Mouse (Mus musculus): ENCODE measurements around the gene Macrod1. TPM values are rescaled to one million over a fixed set of nuclear protein-coding genes. Genes with fewer than 3 reads are reported as not detected.
A peak's percentile ranks its signal among the peaks of the same experiment; 100 is the strongest.
"Not testable (repeated sequence)": the region's sequence is repeated elsewhere in the genome, so short reads cannot be mapped to it uniquely, and the experiment has no call there.

Gene Macrod1
- polyA plus RNA-seq, 1 experiment from 2014 or later: 8.3 TPM

DNA sequence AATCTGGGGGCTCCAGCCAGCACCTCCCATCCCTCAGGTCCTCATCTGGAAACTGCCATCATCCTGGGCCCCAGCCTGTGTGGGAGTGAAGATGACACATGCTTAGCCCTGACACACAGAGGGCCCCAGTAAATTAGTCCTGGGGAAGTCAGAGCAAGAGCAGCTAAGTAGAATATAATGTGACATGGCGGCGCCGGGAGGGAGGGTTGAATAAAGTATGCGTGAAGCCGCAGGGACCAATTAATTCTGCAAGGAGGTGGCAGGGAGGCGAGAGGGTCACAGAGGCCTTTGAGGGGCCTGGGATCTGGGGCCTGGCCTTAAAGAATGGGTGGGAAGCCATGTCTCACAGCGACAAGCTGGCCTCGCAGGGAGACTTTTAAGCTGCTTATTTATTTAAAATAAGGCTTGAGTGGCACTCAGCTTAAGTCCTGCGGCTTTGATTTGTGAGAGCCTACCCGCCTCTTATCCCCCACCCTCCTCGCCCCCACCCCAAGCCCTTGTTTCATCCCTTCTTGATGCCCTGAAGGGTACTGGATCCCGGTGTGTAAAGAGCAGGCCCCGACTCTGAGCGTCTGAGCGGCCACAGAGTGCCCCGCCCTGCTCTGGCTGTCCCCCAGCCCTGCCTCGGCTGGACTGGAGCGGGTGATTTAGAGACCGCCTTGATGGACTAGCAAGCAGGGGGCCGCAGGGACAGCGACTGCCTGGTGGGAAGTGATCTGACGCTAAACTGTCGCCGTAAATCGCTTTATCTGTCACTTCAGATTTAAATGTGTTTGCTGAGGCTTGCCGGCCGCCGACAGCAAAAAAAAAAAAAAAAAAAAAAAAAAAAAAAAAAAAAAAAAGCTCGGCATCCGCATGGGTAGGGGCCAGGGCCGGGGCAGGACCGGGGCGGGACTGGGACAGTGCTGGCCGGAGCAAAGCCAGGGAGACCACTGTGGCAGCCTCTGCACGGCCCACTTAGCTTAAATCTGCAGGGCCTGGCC, 13.5 kb downstream of the Macrod1 start:
- no peaks in the 10 kb centered on the region for H3K36me3 ChIP-seq (ENCODE audit: control insufficient read depth, insufficient read depth, low read length)
- H3K27me3 ChIP-seq (ENCODE audit: control insufficient read depth, insufficient read depth, low read length): no peaks in the 10 kb centered on the region
- no peak overlapping the region for H3K27ac ChIP-seq (ENCODE audit: low read length)
- ATAC-seq (ENCODE audit: insufficient number of reproducible peaks, insufficient read depth, low FRiP score, low read depth): 0 out of 2 replicates have a peak, but pooled peaks have one; percentile 35
- H3K4me3 ChIP-seq (ENCODE audit: low read depth, low read length): no peak overlapping the region
- H3K4me2 ChIP-seq (replicated peaks; ENCODE audit: low read depth, low read length): peak overlapping the region; percentile 37
- no peaks in the 10 kb centered on the region for H3K9me3 ChIP-seq (ENCODE audit: control insufficient read depth, low read depth, low read length)
- no peak overlapping the region for H3K9ac ChIP-seq (replicated peaks; ENCODE audit: low read depth, low read length)
- 9% methylated on average over 33 of the region's 35 CpGs for WGBS
- peaks cover 42% of the 10 kb centered on the region for H3K4me1 ChIP-seq (ENCODE audit: control insufficient read depth, insufficient read depth, low read length)

DNA sequence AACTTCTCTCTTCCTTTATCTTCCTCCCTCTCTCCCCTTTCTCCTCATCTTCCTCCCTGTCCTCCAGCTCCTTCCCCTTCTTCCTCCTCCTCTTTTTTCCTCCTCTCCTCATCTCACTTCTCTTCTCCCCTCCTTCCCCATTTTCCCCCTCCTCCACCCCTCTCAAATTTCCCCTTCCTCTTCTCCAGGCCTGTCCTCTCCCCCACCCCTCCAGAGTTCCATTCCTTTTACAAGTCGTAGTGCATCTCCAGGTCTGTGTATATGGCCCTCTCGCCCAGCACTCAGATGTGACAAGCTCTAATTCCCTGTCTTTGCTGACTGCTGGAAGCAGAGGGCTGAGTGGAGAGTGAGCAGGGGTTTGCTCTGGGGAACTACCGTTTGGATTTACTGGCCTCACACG, 14.2 kb downstream of the Macrod1 start:
- Histone ChIP-seq H3K4me2 (replicated peaks; ENCODE audit: low read depth, low read length) (peak overlapping the region; percentile 37; the same call in 1 of the 2 replicates), H3K27me3 (ENCODE audit: control insufficient read depth, insufficient read depth, low read length) (no peaks in the 10 kb centered on the region), H3K36me3 (ENCODE audit: control insufficient read depth, insufficient read depth, low read length) (no peaks in the 10 kb centered on the region), H3K4me3 (ENCODE audit: low read depth, low read length) (no peak overlapping the region), H3K9me3 (ENCODE audit: control insufficient read depth, low read depth, low read length) (no peaks in the 10 kb centered on the region), H3K9ac (replicated peaks; ENCODE audit: low read depth, low read length) (no peak overlapping the region), H3K4me1 (ENCODE audit: control insufficient read depth, insufficient read depth, low read length) (peaks cover 42% of the 10 kb centered on the region), H3K27ac (ENCODE audit: low read length) (peak overlapping the region; percentile 52; the same call in 1 of the 2 replicates)
- ATAC-seq (ENCODE audit: insufficient number of reproducible peaks, insufficient read depth, low FRiP score, low read depth): no peak
- 15% methylated on average over 4 of the region's 4 CpGs for WGBS

DNA sequence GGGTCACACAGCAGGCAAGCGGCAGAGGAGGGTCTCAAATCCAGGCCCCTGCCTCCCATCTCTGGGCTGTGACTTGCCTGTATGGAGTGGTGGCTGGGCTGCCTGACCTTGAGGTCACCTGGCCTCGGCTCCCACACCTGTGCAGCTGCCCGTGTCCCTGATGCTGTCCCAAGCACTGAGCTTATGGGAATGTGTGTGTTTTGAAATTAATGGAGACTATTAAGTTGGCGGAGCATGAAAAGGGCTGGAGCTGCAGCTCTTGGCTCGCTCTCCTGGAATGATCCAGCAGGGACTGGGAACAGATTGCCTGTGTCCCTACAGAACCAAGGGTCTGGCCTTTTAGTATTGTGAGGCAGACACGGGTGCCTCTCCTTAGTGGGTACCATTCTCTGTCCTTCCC, 15.6 kb downstream of the Macrod1 start:
- Histone ChIP-seq H3K4me2 (replicated peaks; ENCODE audit: low read depth, low read length) (no peak overlapping the region), H3K36me3 (ENCODE audit: control insufficient read depth, insufficient read depth, low read length) (no peaks in the 10 kb centered on the region), H3K4me3 (ENCODE audit: low read depth, low read length) (no peak overlapping the region), H3K9ac (replicated peaks; ENCODE audit: low read depth, low read length) (no peak overlapping the region), H3K27ac (ENCODE audit: low read length) (no peak overlapping the region), H3K27me3 (ENCODE audit: control insufficient read depth, insufficient read depth, low read length) (no peaks in the 10 kb centered on the region), H3K4me1 (ENCODE audit: control insufficient read depth, insufficient read depth, low read length) (peaks cover 30% of the 10 kb centered on the region), H3K9me3 (ENCODE audit: control insufficient read depth, low read depth, low read length) (no peaks in the 10 kb centered on the region)
- no peak for ATAC-seq (ENCODE audit: insufficient number of reproducible peaks, insufficient read depth, low FRiP score, low read depth)
- WGBS: 64% methylated on average over 6 of the region's 6 CpGs

DNA sequence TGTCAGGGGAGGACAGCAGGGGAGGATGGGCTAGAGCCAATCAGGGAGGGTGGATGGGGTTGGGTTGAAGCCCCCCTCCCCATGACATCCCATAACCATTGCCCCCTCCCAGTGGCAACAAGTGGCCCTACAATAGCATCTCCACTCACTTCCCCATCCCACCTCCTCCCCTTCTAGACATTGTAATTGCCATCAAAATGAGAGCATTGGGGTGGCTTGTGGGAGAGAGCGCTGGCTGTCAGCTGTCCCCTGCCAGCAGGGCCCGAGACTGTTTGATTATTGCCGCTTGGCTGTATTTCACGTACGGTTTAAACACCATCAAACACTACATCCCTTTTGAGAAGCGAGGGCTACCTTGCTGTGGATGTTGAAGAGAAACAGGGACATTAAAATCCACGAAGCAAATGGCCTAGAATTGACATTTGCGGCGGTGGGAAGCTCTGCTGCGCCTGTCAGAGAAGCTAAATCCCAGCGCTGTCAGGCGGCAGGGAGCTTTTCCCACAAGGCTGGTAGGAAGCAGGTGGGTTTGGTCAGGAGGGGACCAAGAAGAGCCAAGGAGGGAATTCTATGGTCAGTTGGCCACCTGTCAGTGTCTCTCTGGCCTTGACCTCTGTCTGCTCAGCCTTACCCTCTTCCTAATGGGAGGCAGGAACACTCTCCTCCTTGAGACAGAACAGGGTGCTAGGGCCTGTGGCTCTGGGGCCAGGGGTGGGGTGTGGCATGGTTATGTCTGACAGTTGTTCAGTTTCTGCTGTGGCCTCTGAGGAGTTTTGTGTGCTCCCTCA, 17.6 kb downstream of the Macrod1 start:
- Histone ChIP-seq H3K9ac (replicated peaks; ENCODE audit: low read depth, low read length) (no peak overlapping the region), H3K4me2 (replicated peaks; ENCODE audit: low read depth, low read length) (no peak overlapping the region), H3K4me3 (ENCODE audit: low read depth, low read length) (no peak overlapping the region), H3K9me3 (ENCODE audit: control insufficient read depth, low read depth, low read length) (no peaks in the 10 kb centered on the region), H3K27me3 (ENCODE audit: control insufficient read depth, insufficient read depth, low read length) (no peaks in the 10 kb centered on the region), H3K4me1 (ENCODE audit: control insufficient read depth, insufficient read depth, low read length) (peaks cover 15% of the 10 kb centered on the region), H3K36me3 (ENCODE audit: control insufficient read depth, insufficient read depth, low read length) (no peaks in the 10 kb centered on the region), H3K27ac (ENCODE audit: low read length) (no peak overlapping the region)
- ATAC-seq (ENCODE audit: insufficient number of reproducible peaks, insufficient read depth, low FRiP score, low read depth): no peak
- WGBS: 49% methylated on average over 12 of the region's 12 CpGs

DNA sequence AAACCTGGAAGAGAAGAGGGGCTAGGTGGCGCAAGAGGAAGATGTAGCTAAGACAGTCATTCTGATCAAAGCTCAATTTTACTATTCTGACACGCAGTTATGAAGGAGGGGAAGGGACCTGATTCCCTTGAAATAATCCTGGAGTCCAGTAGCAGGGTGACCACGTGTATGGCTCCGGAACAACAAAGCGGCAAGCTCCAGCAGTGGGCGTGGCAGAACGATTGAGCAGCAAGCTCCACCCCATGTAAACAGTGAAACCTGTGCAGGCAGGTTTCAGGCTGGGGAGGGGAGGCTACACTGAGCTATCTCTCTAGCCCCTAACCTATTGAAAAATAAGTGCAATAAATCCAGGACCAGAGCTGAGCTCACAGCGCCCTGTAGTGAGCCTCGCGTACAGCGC, 18.7 kb downstream of the Macrod1 start:
- ATAC-seq (ENCODE audit: insufficient number of reproducible peaks, insufficient read depth, low FRiP score, low read depth): not testable (repeated sequence)

DNA sequence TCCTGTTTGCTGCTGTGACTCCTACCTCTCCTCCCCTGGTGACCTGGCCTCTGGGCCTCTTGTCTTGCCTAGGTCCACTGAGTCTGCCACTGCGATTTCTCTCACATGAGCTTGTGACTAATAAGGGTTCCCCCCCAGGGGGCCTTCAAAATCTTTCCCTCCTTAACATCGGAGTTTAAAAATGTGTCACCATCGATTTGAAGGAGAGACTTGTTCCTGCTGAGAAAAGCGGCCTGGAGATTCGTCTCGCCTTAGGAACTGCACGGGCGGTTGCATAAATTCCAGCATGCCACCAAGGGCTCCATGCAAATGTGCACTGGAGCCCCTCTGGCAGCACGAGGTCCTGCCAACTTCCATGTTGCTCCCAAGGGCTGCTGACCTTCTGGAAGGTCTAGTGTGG, 21.1 kb downstream of the Macrod1 start:
- no peak overlapping the region for H3K27ac ChIP-seq (ENCODE audit: low read length)
- no peak overlapping the region for H3K4me3 ChIP-seq (ENCODE audit: low read depth, low read length)
- H3K9ac ChIP-seq (replicated peaks; ENCODE audit: low read depth, low read length): no peak overlapping the region
- ATAC-seq (ENCODE audit: insufficient number of reproducible peaks, insufficient read depth, low FRiP score, low read depth): no peak
- H3K9me3 ChIP-seq (ENCODE audit: control insufficient read depth, low read depth, low read length): no peaks in the 10 kb centered on the region
- H3K4me2 ChIP-seq (replicated peaks; ENCODE audit: low read depth, low read length): no peak overlapping the region
- H3K36me3 ChIP-seq (ENCODE audit: control insufficient read depth, insufficient read depth, low read length): no peaks in the 10 kb centered on the region
- WGBS: 71% methylated on average over 9 of the region's 9 CpGs
- no peaks in the 10 kb centered on the region for H3K27me3 ChIP-seq (ENCODE audit: control insufficient read depth, insufficient read depth, low read length)
- H3K4me1 ChIP-seq (ENCODE audit: control insufficient read depth, insufficient read depth, low read length): no peaks in the 10 kb centered on the region

More for the DNA sequence above, 18.7 kb downstream of the Macrod1 start:
- H3K4me1 ChIP-seq (ENCODE audit: control insufficient read depth, insufficient read depth, low read length); H3K27ac ChIP-seq (ENCODE audit: low read length); H3K36me3 ChIP-seq (ENCODE audit: control insufficient read depth, insufficient read depth, low read length); H3K9ac ChIP-seq (replicated peaks; ENCODE audit: low read depth, low read length); H3K4me2 ChIP-seq (replicated peaks; ENCODE audit: low read depth, low read length); H3K27me3 ChIP-seq (ENCODE audit: control insufficient read depth, insufficient read depth, low read length); H3K4me3 ChIP-seq (ENCODE audit: low read depth, low read length); H3K9me3 ChIP-seq (ENCODE audit: control insufficient read depth, low read depth, low read length): not testable (repeated sequence)
- WGBS: 78% methylated on average over 11 of the region's 11 CpGs

DNA sequence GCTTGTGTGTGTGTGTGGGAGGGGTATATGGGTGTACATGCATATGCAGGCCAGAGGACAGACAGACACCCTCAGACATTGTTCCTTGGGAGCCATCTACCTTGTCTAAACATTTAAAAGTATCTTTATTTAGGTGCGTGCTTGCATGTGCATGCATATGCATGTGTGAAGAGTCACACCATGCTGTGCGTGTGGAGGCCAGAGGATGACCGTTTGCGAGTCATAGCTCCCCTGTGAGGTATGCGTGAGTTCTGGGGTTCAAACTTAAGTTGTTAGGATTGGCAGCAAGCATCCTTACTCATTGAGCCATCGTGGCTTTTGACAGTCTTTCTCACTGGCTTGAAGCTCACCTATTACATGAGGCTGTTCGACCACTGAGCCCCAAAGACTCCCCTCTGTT, 21.7 kb downstream of the Macrod1 start:
- no peak for ATAC-seq (ENCODE audit: insufficient number of reproducible peaks, insufficient read depth, low FRiP score, low read depth)
- Histone ChIP-seq H3K9ac (replicated peaks; ENCODE audit: low read depth, low read length) (no peak overlapping the region), H3K9me3 (ENCODE audit: control insufficient read depth, low read depth, low read length) (no peaks in the 10 kb centered on the region), H3K4me3 (ENCODE audit: low read depth, low read length) (no peak overlapping the region), H3K36me3 (ENCODE audit: control insufficient read depth, insufficient read depth, low read length) (no peaks in the 10 kb centered on the region), H3K4me1 (ENCODE audit: control insufficient read depth, insufficient read depth, low read length) (peaks cover 3% of the 10 kb centered on the region; the same call in 1 of the 2 replicates), H3K4me2 (replicated peaks; ENCODE audit: low read depth, low read length) (no peak overlapping the region), H3K27me3 (ENCODE audit: control insufficient read depth, insufficient read depth, low read length) (no peaks in the 10 kb centered on the region), H3K27ac (ENCODE audit: low read length) (no peak overlapping the region)
- 84% methylated on average over 7 of the region's 7 CpGs for WGBS

DNA sequence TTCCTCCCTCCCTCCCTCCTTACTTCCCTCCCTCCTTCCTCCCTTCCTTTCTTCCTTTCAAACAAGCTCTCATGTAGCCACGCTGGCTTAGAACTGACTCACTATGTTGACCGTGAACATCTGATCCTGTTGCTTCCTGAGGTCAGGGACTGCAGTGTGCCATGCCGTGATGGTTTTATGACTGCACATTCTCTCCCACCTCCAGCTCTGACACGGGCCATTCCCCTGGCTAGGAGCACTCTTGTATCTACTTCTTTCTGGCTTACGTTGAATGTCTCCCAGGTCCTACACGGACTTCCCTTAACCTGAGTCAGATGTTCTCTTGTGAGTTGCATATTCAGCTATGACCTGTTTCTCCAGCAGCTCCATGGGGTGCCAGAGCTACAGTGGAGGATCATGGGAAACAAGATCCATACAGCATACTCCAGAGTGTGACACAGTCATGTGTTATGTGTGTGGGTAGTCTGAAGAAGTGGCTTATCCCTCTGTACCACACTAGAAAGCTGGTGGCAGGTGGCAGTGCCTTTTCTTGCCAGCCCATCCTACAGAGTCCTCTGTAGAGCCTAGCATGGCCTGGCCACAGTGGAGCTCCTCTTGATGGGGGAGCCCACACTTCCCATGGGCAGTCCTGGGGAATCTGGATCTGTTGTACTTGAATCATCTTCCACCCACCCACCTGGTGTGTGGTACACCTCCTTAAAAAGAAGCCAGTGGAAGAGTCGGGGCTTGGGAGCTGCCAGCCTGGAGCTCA, 25.1 kb downstream of the Macrod1 start:
- Histone ChIP-seq H3K36me3 (ENCODE audit: control insufficient read depth, insufficient read depth, low read length) (no peaks in the 10 kb centered on the region), H3K4me1 (ENCODE audit: control insufficient read depth, insufficient read depth, low read length) (peaks cover 9% of the 10 kb centered on the region; the same call in 1 of the 2 replicates), H3K4me2 (replicated peaks; ENCODE audit: low read depth, low read length) (no peak overlapping the region), H3K9ac (replicated peaks; ENCODE audit: low read depth, low read length) (no peak overlapping the region), H3K9me3 (ENCODE audit: control insufficient read depth, low read depth, low read length) (no peaks in the 10 kb centered on the region), H3K27me3 (ENCODE audit: control insufficient read depth, insufficient read depth, low read length) (no peaks in the 10 kb centered on the region), H3K27ac (ENCODE audit: low read length) (no peak overlapping the region), H3K4me3 (ENCODE audit: low read depth, low read length) (no peak overlapping the region)
- ATAC-seq (ENCODE audit: insufficient number of reproducible peaks, insufficient read depth, low FRiP score, low read depth): no peak
- WGBS: 78% methylated on average over 7 of the region's 7 CpGs
